Mouse (Mus musculus) cerebellum, postnatal 10 days (tissue): ENCODE measurements around the gene Lhx3.

Experiments used
- DNase-seq, 2 experiments: peaks; one replicate each; pipeline ENCODE4 v3.0.0; 2021; ENCODE audit warnings: mixed read lengths in 2 of 2

Lhx3 gene

GRCm38 (mm10) chr2:26208126-26208789 is at the start of gene Lhx3:
TSS of gene Lhx3 (minus strand) at chr2:26208289.
- peak; percentile 61 to 77 for DNase-seq

DNA sequence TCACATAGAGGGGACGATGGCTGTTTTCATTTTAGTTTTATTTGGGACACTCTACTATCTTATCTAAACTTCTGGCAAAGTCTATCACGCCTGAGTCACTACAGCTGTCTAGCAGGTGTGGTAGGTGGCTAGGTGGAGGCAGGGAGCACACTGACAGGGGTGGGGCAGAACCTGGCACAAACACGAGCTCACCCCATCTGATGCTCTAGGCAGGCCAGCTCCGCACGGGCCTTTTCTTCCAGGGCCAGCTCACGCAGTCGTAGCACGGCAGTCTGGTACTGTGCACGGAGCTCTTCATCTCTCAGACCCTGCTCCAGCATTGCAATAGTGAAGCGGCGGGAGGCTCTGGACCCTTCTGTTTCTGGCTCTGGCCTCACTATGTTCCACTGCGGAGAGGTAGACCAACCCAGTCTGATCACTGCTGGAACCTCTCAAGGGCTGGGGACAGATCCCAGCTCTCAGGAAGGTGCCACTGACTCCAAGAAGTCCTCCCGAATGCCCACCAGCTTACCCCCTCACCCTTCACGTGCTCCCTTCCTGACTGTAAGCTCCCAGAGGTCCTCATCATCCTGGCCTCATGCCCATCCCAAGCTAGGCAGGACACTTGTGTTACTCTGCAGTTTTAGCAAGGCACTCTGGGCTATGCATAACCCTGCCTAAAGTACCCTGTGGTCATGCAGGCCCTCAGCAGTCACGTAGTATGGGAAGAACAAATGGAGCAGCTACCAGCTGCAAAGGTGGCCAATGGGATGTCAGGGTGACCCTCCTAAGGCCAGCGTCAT is 49.4 kb upstream of the Lhx3 start:
- DNase-seq, result no peak

DNA sequence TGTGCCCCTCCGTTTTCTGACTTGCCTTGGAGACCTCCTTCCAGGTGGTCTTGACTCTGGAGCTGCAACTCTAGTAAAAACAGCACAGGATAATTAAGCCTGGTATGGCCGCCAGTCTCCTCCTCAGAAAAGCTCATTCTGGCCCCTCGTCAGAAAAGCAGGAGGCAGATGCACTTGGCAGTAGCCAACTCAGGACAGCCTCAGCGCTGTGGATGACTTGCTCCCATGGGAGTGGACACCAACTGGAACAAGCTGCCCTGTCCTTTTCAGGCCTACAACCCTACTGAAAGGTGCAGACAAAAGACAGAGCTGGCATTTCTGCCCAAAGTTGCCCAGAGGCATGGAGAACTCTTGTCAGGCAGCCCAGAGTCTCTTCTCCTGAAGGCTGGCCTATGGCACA is 46.7 kb upstream of the Lhx3 start:
- peak; percentile 79 to 83 for DNase-seq

- no peak for DNase-seq
These were observed 44.6 kb upstream of the Lhx3 start for GRCm38 (mm10) chr2:26252514-26253206.

GRCm38 (mm10) chr2:26247531-26247930 is 39.4 kb upstream of the Lhx3 start:
- peak in 1 of 2 experiments; percentile 43 for DNase-seq

DNA sequence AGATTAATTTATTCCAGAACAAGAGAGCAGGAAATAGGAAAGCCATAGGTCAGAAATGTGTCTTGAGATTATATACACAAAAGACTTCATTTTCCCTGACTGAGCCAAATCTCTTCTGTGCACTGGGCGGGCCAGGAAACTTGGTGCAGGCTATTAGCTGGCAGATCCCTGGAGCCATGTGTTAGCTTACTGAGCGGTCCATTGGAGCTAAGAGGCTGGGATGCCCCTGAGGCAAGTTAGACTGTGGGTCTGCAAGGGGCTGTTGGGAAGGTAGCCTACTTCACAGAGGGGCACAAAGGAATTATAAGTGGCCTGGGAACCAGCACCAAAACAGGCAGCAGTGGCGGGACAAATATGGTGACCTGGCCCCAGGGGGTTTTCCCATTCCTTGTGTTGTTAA is 32.8 kb upstream of the Lhx3 start:
- peak; percentile 42 to 66 for DNase-seq

DNA sequence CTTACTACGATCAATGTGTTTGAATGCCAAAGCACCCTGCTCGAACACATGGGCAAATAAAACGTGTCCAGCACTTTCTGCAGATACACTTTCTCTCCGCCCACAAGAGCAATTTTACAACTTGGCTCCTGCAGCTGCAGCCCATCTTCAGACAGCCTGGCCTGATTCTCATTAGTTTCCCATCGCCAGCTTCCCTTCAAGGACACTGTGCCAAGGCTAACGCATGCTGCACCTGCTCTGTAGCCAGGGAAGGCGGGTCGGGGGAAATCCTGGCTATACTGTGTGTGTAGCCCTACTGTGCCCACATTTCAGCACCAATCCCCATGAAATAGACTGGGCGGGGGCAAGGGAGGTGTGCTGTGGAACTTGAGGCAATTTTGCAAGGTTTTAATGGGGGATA is 32.2 kb upstream of the Lhx3 start:
- peak; percentile 83 to 86 for DNase-seq

GRCm38 (mm10) chr2:26237290-26237782 is 29.2 kb upstream of the Lhx3 start, which contains the start of gene Qsox2:
TSS of gene Qsox2 (minus strand) at chr2:26237525.
- DNase-seq, result peak; percentile 97

DNA sequence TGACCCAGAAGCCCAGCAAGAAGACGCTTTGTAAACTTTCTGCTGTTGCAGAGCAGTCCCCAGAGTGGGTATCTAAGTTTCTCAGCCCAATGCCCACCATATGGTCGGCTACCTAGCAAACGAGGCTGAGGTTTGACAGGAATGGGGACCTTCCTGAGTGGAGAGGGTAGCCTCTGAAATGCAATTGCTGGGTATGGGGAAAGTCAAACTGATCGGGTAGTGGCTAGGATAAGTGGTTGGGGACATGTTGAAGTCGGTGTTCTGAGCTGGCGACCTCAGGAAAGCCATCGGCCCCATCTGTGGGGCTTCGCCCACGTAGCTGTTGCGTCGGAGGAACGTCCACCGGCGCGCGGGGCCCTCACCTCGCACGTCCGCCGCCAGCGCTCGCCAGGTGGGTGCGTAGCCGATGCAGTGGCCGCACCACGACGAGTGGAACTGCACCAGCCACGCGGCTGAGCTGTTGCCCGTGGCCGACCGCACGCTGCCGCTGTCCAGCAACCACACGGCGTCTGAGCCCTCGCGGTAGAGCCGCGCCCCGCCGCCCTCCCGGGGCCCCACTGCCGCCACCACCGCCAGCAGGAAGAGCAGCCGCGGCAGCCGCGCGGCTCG is 28.7 kb upstream of the Lhx3 start:
- DNase-seq, result peak in 1 of 2 experiments; percentile 78

DNA sequence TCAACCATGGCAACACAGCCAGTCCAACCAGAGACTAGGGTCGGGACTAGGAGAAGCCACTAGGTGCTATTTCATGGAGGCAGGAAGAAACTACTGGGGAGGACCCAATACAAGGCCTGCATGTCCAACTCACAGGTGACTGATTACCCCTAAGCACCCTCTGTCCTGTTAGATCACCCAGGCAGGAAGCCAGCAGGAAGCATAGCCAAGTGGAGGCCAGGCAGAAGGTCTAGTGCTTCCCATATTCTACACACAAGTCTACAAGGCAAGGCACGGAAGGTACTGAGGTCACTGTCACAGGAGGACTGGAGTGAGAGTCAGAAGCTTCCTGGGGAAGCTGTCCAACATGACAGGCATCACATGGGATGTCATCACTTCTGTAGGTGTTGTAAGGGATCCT is 26.7 kb upstream of the Lhx3 start:
- DNase-seq, result no peak

GRCm38 (mm10) chr2:26234253-26234652 is 26.2 kb upstream of the Lhx3 start:
- no peak for DNase-seq

DNA sequence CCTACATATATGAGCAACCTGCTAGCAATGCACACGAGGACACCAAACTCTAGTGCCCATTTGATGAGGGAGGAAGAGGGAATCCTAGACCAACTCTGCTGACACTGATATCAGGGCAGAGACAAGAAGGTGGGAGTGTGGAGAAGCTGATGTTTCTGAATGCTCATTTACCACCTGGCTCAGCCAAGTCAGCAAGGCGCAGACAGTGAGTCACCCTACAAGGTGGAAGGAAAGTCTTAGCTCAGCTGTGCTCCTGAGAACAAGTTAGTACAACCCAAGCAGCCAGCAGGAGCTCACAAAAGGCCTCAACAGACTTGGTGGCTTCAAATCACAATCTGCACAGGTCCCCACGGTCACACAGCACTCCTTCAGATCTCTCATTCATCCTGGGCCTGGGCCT is 23.3 kb upstream of the Lhx3 start:
- no peak for DNase-seq

- DNase-seq, result no peak
These were observed 22.2 kb upstream of the Lhx3 start for GRCm38 (mm10) chr2:26230253-26230652.

GRCm38 (mm10) chr2:26227788-26228187 is 19.7 kb upstream of the Lhx3 start:
- DNase-seq, result peak; percentile 80 to 88

DNA sequence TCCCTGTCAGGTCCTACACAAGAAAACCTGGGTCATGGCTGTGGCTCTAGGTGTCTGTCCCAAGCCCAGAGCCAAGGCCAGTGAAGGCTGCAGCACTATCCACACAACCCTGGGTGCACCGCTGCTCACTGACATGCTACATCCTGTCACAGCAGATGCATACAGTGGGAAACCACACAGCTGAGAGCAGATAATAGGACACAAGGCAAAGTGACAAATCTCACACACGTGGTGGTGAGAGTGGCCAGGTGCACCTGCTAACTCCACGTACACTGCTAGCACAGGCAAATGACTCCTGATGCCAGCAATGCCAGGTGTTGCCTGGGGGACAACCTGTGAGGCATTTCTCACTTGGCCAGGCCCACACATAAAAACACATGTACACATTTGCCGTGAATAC is 17.2 kb upstream of the Lhx3 start:
- DNase-seq, result no peak

DNA sequence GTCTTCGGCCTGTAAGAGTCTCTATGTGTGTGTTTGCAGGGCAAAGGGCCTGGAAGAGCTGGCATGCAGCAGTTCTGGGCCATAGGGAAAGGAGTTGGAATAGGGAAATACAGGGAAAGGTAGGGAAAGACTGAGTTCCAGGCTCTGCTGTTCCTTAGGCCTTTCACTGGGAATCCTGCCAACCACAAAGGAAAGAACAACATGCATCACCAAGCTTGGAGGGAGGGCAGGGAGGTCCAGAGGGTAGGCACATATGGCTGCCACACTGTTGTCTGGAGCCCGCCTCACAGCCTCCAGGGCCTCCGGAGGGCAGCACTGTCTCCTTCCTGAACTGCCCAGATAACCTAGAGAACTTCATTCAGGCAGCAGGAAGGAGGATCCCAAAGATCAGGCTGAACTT is 15.9 kb upstream of the Lhx3 start:
- peak; percentile 67 to 70 for DNase-seq

DNA sequence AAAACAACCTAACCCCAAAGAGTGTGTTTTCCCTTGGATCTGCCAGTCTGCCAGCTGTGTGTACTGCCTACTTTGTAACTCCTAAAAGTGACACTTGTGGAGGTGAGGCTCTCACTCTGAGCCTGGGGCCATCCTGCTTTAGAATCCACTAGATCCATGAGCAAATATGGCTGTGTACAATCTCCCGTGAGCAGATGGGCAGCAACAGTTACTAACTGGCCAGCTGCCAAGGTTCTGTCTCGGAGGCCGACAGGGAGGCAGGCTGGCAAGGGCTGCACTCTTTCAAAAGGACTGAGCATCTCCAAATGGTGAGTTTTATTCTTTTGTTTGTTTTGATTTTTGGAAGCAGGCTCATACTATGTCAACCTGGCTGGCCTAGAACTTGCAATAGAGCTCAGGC is 6.4 kb upstream of the Lhx3 start:
- DNase-seq, result peak; percentile 96

DNA sequence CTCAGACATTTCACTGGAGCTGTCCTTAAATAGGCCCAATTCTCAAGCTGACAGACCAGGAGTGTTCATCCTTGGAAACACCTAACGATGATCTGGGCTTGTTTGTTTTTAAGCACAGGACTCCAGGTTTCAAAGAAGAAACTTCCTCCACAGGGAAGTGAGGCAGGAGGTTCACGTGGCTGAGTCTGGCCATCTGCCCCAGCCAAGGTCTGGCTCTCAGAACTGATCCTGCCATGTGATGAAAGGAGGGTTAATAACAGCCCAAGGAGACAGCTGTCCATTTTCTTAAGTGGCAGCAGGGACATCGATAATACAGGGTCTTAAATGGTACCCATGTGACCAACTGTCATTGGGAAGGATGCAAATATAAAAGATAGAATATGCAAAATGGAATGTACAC is 1.5 kb upstream of the Lhx3 start:
- peak; percentile 61 to 70 for DNase-seq

- DNase-seq, result peak in 1 of 2 experiments; percentile 67
These were observed 530 bp downstream of the Lhx3 start for GRCm38 (mm10) chr2:26207559-26207958.

DNA sequence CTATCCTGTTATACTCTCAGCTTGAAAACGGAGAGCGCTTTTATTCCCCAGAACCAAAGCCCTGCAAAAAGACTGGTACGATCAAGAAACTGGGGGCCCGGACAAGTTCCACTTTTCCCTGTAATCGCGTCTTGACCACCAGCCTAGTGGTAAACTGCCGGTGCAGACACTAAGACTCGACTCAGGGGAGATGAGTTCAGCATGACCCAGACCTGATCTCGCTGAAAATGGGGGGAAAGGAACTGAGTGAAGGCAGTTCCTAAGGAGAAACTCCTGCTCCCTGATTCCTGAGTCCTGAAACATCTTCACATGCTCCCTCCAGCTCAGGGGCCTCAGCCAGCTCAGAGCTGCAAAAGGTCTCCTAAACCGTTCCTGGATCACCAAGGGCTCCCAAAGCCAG is 2.3 kb downstream of the Lhx3 start:
- no peak for DNase-seq

GRCm38 (mm10) chr2:26205126-26205525 is 3.0 kb downstream of the Lhx3 start:
- DNase-seq, result no peak

DNA sequence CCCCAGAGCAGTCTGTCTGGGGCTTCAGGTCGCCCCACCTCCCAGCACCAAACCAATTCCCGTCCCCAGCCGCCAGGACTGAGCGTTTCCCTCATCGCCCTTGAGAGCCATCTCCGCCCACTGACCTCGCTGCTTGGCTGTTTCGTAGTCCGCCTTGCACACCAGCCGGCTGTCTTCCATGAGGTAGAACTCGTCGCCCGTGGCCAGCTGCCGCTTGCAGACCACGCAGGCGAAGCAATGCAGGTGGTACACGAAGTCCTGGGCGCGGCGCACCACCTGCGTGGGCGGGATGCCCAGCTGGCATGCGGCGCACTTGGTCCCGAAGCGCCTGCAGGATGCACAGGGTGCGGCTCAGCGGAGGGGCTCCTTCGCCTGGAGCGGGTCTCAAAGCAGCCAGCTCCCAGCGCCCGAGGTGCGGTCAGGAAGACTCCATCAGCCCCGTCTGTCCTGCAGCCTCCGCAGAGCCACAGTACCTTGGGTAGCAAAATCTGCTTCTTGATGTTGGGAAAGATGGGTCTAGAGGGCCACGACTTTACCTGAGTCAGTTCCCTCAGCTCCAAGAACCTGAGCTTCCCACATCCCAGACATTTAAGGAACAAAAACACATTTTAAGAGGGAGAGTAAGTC is 5.1 kb downstream of the Lhx3 start:
- DNase-seq, result peak; percentile 44 to 67
